Mouse (Mus musculus) kidney, adult 2 months (tissue): ENCODE results near the gene Ttll1. TPM values are rescaled to one million over a fixed set of nuclear protein-coding genes. Genes with fewer than 3 reads are reported as not detected.

ENCODE experiments used
- DNase-seq: peaks from one replicate; pipeline ENCODE4 v3.0.0; 2021
- H3K27ac ChIP-seq: fragments of 200-500 bp; 2 replicates; pipeline ENCODE4 v1.5.1; 2012; ENCODE audit warnings: low read depth, low read length, control low read depth, inconsistent platforms; ENCODE audit not compliant: insufficient read depth
- H3K27me3 ChIP-seq: fragments of 200-500 bp; replicated peaks from 2 replicates; pipeline ENCODE4 v1.6.1; 2012; ENCODE audit warnings: mild to moderate bottlenecking, moderate library complexity, low read length, inconsistent platforms; ENCODE audit not compliant: control insufficient read depth, insufficient read depth
- H3K36me3 ChIP-seq: fragments of 200-500 bp; 2 replicates; pipeline ENCODE4 v1.6.1; 2012; ENCODE audit warnings: mild to moderate bottlenecking, moderate library complexity, low read length, inconsistent platforms; ENCODE audit not compliant: control insufficient read depth, insufficient read depth
- H3K4me1 ChIP-seq: fragments of 200-500 bp; 2 replicates; pipeline ENCODE4 v1.6.1; 2011; ENCODE audit warnings: low read length; ENCODE audit not compliant: control insufficient read depth, insufficient read depth
- H3K4me3 ChIP-seq: fragments of 200-500 bp; 2 replicates; pipeline ENCODE4 v1.5.1; 2011; ENCODE audit warnings: mild to moderate bottlenecking, low read depth, low read length, control low read depth; ENCODE audit not compliant: insufficient read depth
- CTCF ChIP-seq: fragments of 200-500 bp; conservative IDR thresholded peaks from 2 replicates; pipeline ENCODE4 v1.5.1; 2011; ENCODE audit warnings: low read depth, mild to moderate bottlenecking, control low read depth, low read length, moderate library complexity, mixed read lengths; ENCODE audit not compliant: insufficient read depth, insufficient read length
- POLR2A ChIP-seq: fragments of 200-500 bp; IDR thresholded peaks from one replicate; pipeline ENCODE4 v1.6.1; 2011; ENCODE audit warnings: low read depth, low read length, control low read depth
- WGBS: fragments of 180-500 bp; shearing (Covaris S2); methylation state at CpG from one replicate; pipeline ENCODE4 v1.1.7; 2018; 5-methylcytosine and 5-hydroxymethylcytosine counted together
- polyA plus RNA-seq: library from polyadenylated mRNA; depleted of rRNA; stranded (reverse); fragments of >200 nt; gene quantifications from 2 replicates; pipeline ENCODE4 v1.2.3, GENCODE M21; 2012

Ttll1 gene
- polyA plus RNA-seq, 1 experiment: 11.1 TPM

- Histone ChIP-seq H3K27me3 (no peaks in the 10 kb centered on the region), H3K4me3 (no peak overlapping the region), H3K4me1 (no peaks in the 10 kb centered on the region), H3K36me3 (no peaks in the 10 kb centered on the region), H3K27ac (no peak overlapping the region)
- no peak for DNase-seq
- no peak for TF ChIP-seq POLR2A
- no peak for TF ChIP-seq CTCF
- WGBS: 95% methylated on average over 4 of the region's 4 CpGs
Observed at GRCm38 (mm10) chr15:83479818-83480217, 30.9 kb downstream of the Ttll1 start.

- peak; percentile 66 for DNase-seq
- TF ChIP-seq POLR2A (no peak), CTCF (no peak)
- Histone ChIP-seq H3K27me3 (no peaks in the 10 kb centered on the region), H3K27ac (no peak overlapping the region), H3K4me3 (no peak overlapping the region), H3K36me3 (no peaks in the 10 kb centered on the region), H3K4me1 (no peaks in the 10 kb centered on the region; the same call in 1 of the 2 replicates)
- WGBS: 69% methylated on average over 3 of the region's 3 CpGs
Observed at GRCm38 (mm10) chr15:83478096-83478495, 32.6 kb downstream of the Ttll1 start.

- Histone ChIP-seq H3K36me3 (no peaks in the 10 kb centered on the region), H3K4me1 (peaks cover under 1% of the 10 kb centered on the region; the same call in 1 of the 2 replicates), H3K27me3 (no peaks in the 10 kb centered on the region), H3K27ac (no peak overlapping the region), H3K4me3 (no peak overlapping the region)
- DNase-seq: no peak
- WGBS: 79% methylated on average over 12 of the region's 12 CpGs
- TF ChIP-seq POLR2A: no peak
Observed at GRCm38 (mm10) chr15:83476593-83477273, 34.0 kb downstream of the Ttll1 start.

- Histone ChIP-seq H3K27ac (no peak overlapping the region), H3K36me3 (no peaks in the 10 kb centered on the region), H3K4me1 (peaks cover 8% of the 10 kb centered on the region; the same call in 1 of the 2 replicates), H3K27me3 (no peaks in the 10 kb centered on the region), H3K4me3 (no peak overlapping the region)
- no peak for TF ChIP-seq POLR2A
- no peak for TF ChIP-seq CTCF
- DNase-seq: no peak
- 42% methylated on average over 5 of the region's 5 CpGs for WGBS
Observed at GRCm38 (mm10) chr15:83474466-83474836, 36.2 kb downstream of the Ttll1 start.

GRCm38 (mm10) chr15:83473832-83474465, 36.7 kb downstream of the Ttll1 start:
- TF ChIP-seq CTCF: no peak
- no peak for TF ChIP-seq POLR2A
- 48% methylated on average over 10 of the region's 10 CpGs for WGBS
- no peaks in the 10 kb centered on the region for H3K36me3 ChIP-seq
- H3K4me3 ChIP-seq: no peak overlapping the region
- no peaks in the 10 kb centered on the region for H3K27me3 ChIP-seq
- DNase-seq: peak; percentile 62
- H3K4me1 ChIP-seq: peaks cover 8% of the 10 kb centered on the region; the same call in 1 of the 2 replicates
- H3K27ac ChIP-seq: no peak overlapping the region; the same call in 1 of the 2 replicates

- H3K4me1 ChIP-seq: peaks cover 8% of the 10 kb centered on the region; the same call in 1 of the 2 replicates
- no peak overlapping the region for H3K27ac ChIP-seq
- no peak for DNase-seq
- H3K27me3 ChIP-seq: no peaks in the 10 kb centered on the region
- no peak overlapping the region for H3K4me3 ChIP-seq
- H3K36me3 ChIP-seq: no peaks in the 10 kb centered on the region
- 90% methylated on average over 1 of the region's 1 CpGs for WGBS
- TF ChIP-seq POLR2A (no peak), CTCF (no peak)
Observed at GRCm38 (mm10) chr15:83473251-83473650, 37.4 kb downstream of the Ttll1 start.

- no peak overlapping the region for H3K4me3 ChIP-seq
- H3K27ac ChIP-seq: peak overlapping the region; percentile 3; the same call in 1 of the 2 replicates
- H3K27me3 ChIP-seq: no peaks in the 10 kb centered on the region
- no peaks in the 10 kb centered on the region for H3K36me3 ChIP-seq
- 19% methylated on average over 6 of the region's 7 CpGs for WGBS
- no peak for TF ChIP-seq CTCF
- no peak for TF ChIP-seq POLR2A
- peaks cover 15% of the 10 kb centered on the region; the same call in 1 of the 2 replicates for H3K4me1 ChIP-seq
- DNase-seq: peak; percentile 86
Observed at GRCm38 (mm10) chr15:83471476-83471875, 39.2 kb downstream of the Ttll1 start.
